Mouse (Mus musculus) cerebellum, postnatal 14 days (tissue): ENCODE data around the gene Rab3il1.

Source experiments
- DNase-seq, 2 experiments: peaks; one replicate each; pipeline ENCODE4 v3.0.0; 2021; ENCODE audit warnings: mixed read lengths in 2 of 2

Gene Rab3il1

GRCm38 (mm10) chr19:10061624-10062023, 60.2 kb downstream of the Rab3il1 start:
- DNase-seq = no peak

- DNase-seq = no peak
These were observed 60.8 kb downstream of the Rab3il1 start for GRCm38 (mm10) chr19:10062292-10062691.

- no peak for DNase-seq
These were observed 61.4 kb downstream of the Rab3il1 start for GRCm38 (mm10) chr19:10062862-10063261.

- DNase-seq = no peak
These were observed 62.9 kb downstream of the Rab3il1 start for GRCm38 (mm10) chr19:10064173-10065012.

GRCm38 (mm10) chr19:10065465-10066188, 64.2 kb downstream of the Rab3il1 start:
- no peak for DNase-seq

GRCm38 (mm10) chr19:10066189-10066500, 64.7 kb downstream of the Rab3il1 start:
- DNase-seq = no peak

- no peak for DNase-seq
These were observed 65.0 kb downstream of the Rab3il1 start for GRCm38 (mm10) chr19:10066502-10066901.

- DNase-seq = peak; percentile 33 to 43
These were observed 66.2 kb downstream of the Rab3il1 start for GRCm38 (mm10) chr19:10067701-10068100.

GRCm38 (mm10) chr19:10070186-10070980, 68.9 kb downstream of the Rab3il1 start:
- DNase-seq = peak in 1 of 2 experiments; percentile 55

- peak in 1 of 2 experiments; percentile 50 for DNase-seq
These were observed 69.7 kb downstream of the Rab3il1 start for GRCm38 (mm10) chr19:10071166-10071565.

- no peak for DNase-seq
These were observed 70.4 kb downstream of the Rab3il1 start for GRCm38 (mm10) chr19:10071892-10072291.

- DNase-seq = no peak
These were observed 71.7 kb downstream of the Rab3il1 start for GRCm38 (mm10) chr19:10073145-10073544.

- no peak for DNase-seq
These were observed 76.9 kb downstream of the Rab3il1 start for GRCm38 (mm10) chr19:10078392-10078791.

- DNase-seq = no peak
These were observed 78.9 kb downstream of the Rab3il1 start for GRCm38 (mm10) chr19:10080384-10080783.

GRCm38 (mm10) chr19:10082105-10082504, 80.6 kb downstream of the Rab3il1 start:
- DNase-seq = no peak

- DNase-seq = no peak
These were observed 84.0 kb downstream of the Rab3il1 start for GRCm38 (mm10) chr19:10085454-10085853.

GRCm38 (mm10) chr19:10086976-10087375, 85.5 kb downstream of the Rab3il1 start:
- no peak for DNase-seq
